Mouse (Mus musculus) adrenal gland, adult 10 weeks (tissue): Measurements from ENCODE around the gene Luzp2. TPM values are rescaled to one million over a fixed set of nuclear protein-coding genes. Genes with fewer than 3 reads are reported as not detected.

Source experiments
- polyA plus RNA-seq: library from polyadenylated mRNA; stranded (reverse); fragments of 350-450 nt; fragmentation: Illumina TruSeq; extraction: RNeasy Lipid Tissue Mini Kit (QIAGEN cat#74804); gene quantifications from one replicate; pipeline ENCODE4 v1.2.3, GENCODE M21; 2014; ENCODE audit warnings: low read depth, low replicate concordance

The Luzp2 gene
- polyA plus RNA-seq = 5.1 TPM

DNA sequence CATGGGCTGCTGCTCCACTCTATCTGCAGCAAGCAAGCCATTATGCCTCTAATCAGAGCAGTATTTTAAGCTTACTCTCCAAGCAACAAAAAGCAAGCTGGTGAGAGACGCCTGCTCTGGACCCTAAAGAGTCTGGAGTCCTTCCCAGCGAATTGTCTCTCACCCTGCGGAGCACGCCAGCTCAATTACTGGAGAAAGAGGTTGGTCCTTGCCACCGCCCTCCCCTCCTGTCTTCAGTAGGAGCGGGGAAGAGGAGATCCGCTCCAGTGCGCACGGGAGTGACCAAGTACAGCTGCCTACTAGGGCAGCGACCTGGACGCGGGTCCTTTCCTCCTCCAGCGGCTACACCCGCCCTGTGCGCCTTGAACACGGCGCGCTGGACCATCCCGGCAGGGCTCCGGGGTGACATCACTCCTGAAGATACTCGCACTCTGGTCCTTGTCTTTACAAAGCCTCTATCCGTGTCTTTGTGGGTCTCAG is at the start of gene Luzp2:
Gene Luzp2, plus strand, starts transcription at position 127 of the 480 bp plus-strand sequence.

